Comparison of ENCODE assay signal across 8 mouse cellular contexts in the genomic region with DNA sequence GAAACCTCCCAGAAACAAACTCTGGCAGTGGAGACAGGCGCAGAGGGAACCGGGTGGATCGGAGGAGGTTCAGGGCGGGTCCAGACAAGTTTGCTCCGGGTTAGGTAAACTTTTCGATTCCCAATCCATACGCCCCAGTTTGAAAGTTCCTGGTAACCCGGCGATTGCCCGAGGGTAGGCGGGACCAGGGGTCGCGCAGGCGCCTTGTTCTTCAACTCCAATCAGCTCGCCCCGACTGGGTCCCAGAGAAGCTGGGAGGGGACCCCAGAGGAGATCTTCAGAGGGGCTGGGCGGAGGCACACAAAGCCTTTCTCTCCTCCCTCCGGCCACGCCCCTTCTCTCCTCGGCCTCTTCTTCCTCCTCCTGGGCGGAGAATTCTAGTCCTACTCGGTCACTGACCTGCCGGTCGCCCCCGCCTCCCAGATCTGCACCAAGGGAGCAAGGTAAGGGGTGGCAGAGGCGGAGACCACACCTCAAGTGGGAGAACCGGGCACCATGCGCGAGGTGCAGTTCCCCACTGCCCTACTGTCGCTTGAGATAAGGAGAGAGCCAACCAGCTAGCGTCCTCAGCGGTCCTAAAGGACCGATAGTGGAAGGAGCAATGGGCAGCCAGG. TPM values are rescaled to one million over a fixed set of nuclear protein-coding genes. Genes with fewer than 3 reads are reported as not detected.
DNase-seq lines count a peak whose midpoint lies in the region; ATAC-seq and TF ChIP-seq lines count a peak whose summit lies in the region.

TSS of gene Rin2 (plus strand) at position 74 of the 614 bp plus-strand sequence.

- H3K27me3 ChIP-seq in forebrain, embryonic 14.5 days (replicated peaks; ENCODE audit: control insufficient read depth, insufficient read depth, low read length), result no peaks in the 10 kb centered on the region
- H3K27me3 ChIP-seq in lung, embryonic 14.5 days (ENCODE audit: insufficient read depth, low read length), result no peaks in the 10 kb centered on the region

- no peak for TF ChIP-seq CTCF in lung, embryonic 14.5 days (IDR thresholded peaks at IDR 0.05; ENCODE audit: low read depth)
- no peak for TF ChIP-seq CTCF in olfactory bulb, adult 2 months (IDR thresholded peaks at IDR 0.05; ENCODE audit: insufficient read depth, low read depth, low read length)

- H3K4me1 ChIP-seq in forebrain, embryonic 14.5 days (ENCODE audit: control insufficient read depth, insufficient read depth, low read length), result peaks cover 8% of the 10 kb centered on the region; the same call in 1 of the 2 replicates
- peaks cover 14% of the 10 kb centered on the region; the same call in 1 of the 2 replicates for H3K4me1 ChIP-seq in lung, embryonic 14.5 days (ENCODE audit: insufficient read depth)
- peaks cover 12% of the 10 kb centered on the region for H3K4me1 ChIP-seq in olfactory bulb, adult 2 months (ENCODE audit: control insufficient read depth, insufficient read depth, low read length)

- H3K27ac ChIP-seq in forebrain, embryonic 14.5 days (ENCODE audit: low read depth, low read length), result 0 out of 2 replicates have a peak within 1 kb of the TSS, but pooled peaks have one; percentile 27
- H3K27ac ChIP-seq in lung, embryonic 14.5 days (ENCODE audit: low read depth), result peak within 1 kb of the TSS; percentile 88
- no peak within 1 kb of the TSS for H3K27ac ChIP-seq in olfactory bulb, adult 2 months (ENCODE audit: insufficient read depth, low read depth, low read length)

- DNase-seq in Muller cell, postnatal 12 days (ENCODE audit: inconsistent ontology term), result peak; percentile 90
- DNase-seq in c-Kit-positive CD71-negative TER-119-negative erythroid progenitor cells, embryonic 14.5 days (ENCODE audit: low read depth), result peak; percentile 58
- DNase-seq in forebrain, embryonic 14.5 days (ENCODE audit: low spot score), result peak; percentile 80
- peak; percentile 72 to 73 for DNase-seq in heart, postnatal 14 days
- peak; percentile 89 to 93 for DNase-seq in kidney, postnatal 4 days
- DNase-seq in lung, embryonic 14.5 days, result peak; percentile 91
- DNase-seq in urinary bladder, postnatal 14 days (ENCODE audit: low spot score), result peak; percentile 83

- H3K4me3 ChIP-seq in forebrain, embryonic 14.5 days (ENCODE audit: low read depth, low read length), result peak within 1 kb of the TSS; percentile 57
- H3K4me3 ChIP-seq in lung, embryonic 14.5 days (ENCODE audit: low read depth, low read length), result peak within 1 kb of the TSS; percentile 63
- H3K4me3 ChIP-seq in olfactory bulb, adult 2 months (ENCODE audit: insufficient read depth, low read depth, low read length), result peak within 1 kb of the TSS; percentile 60

- H3K9me3 ChIP-seq in forebrain, embryonic 14.5 days (replicated peaks; ENCODE audit: control insufficient read depth, low read length), result no peaks in the 10 kb centered on the region
- H3K9me3 ChIP-seq in lung, embryonic 14.5 days (ENCODE audit: low read depth, low read length), result no peaks in the 10 kb centered on the region

- intact Hi-C loops in heart, postnatal 14 days (cut with DNase I), result no loop called here

- WGBS in forebrain, embryonic 14.5 days, result under 1% methylated on average over 33 of the region's 33 CpGs
- under 1% methylated on average over 33 of the region's 33 CpGs for WGBS in lung, embryonic 14.5 days
- WGBS in olfactory bulb, adult 2 months, result under 1% methylated on average over 33 of the region's 33 CpGs

- peak within 1 kb of the TSS; percentile 89 for H3K4me2 ChIP-seq in forebrain, embryonic 14.5 days (ENCODE audit: low read length)
- H3K4me2 ChIP-seq in lung, embryonic 14.5 days, result peak within 1 kb of the TSS; percentile 90

- H3K36me3 ChIP-seq in forebrain, embryonic 14.5 days (ENCODE audit: control insufficient read depth, insufficient read depth, low read length), result no peaks in the 10 kb centered on the region
- no peaks in the 10 kb centered on the region for H3K36me3 ChIP-seq in lung, embryonic 14.5 days (ENCODE audit: insufficient read depth)

- ATAC-seq in forebrain, embryonic 14.5 days, result peak; percentile 89
- peak; percentile 86 for ATAC-seq in lung, embryonic 14.5 days (ENCODE audit: insufficient read depth)

- peak within 1 kb of the TSS; percentile 71 for H3K9ac ChIP-seq in forebrain, embryonic 14.5 days (ENCODE audit: low read length)
- peak within 1 kb of the TSS; percentile 75 for H3K9ac ChIP-seq in lung, embryonic 14.5 days

- TF ChIP-seq POLR2A in olfactory bulb, adult 2 months (IDR thresholded peaks at IDR 0.05; ENCODE audit: insufficient read depth, low read depth, low read length), result no peak

RNA-seq across cellular contexts. Expression of gene Rin2, which starts in this region (rescaled TPM):
- polyA plus RNA-seq in forebrain, embryonic 14.5 days (2014; fragmentation: Nextera tagmentation; extraction: Ambion mirVana), result 9.0 and 11.1 TPM in 2 replicates
- 10 to 100 TPM; 18.3 to 22.6 TPM for total RNA-seq in heart, postnatal 14 days (2021)
- 26.7 and 27.1 TPM in 2 replicates for polyA plus RNA-seq in lung, embryonic 14.5 days (2014; fragmentation: Nextera tagmentation; extraction: Ambion mirVana)
- not detected in 2 replicates for polyA plus RNA-seq in olfactory bulb, adult 2 months (2012; ENCODE audit: insufficient read depth, insufficient read length, low replicate concordance, missing spikeins)
